In genomic region chr5:138979840-138980239, GRCm38 (mm10) we compare ENCODE assay signal across 12 mouse cellular contexts. TPM values are rescaled to one million over a fixed set of nuclear protein-coding genes. Genes with fewer than 3 reads are reported as not detected.
A peak's percentile ranks its signal among the peaks of the same experiment; 100 is the strongest.
DNase-seq lines count a peak whose midpoint lies in the region; ATAC-seq lines count a peak whose summit lies in the region.
"Had no signal": no experiment of that assay in that cellular context is flagged by ENCODE, and none has a peak within 500 bp of the region (broad histone marks: within the 10 kb centered on the region; RNA-seq: fewer than 3 reads in every experiment).

No protein-coding gene starts in this region.

- peaks cover 7% of the 10 kb centered on the region; the same call in 1 of the 2 replicates for H3K36me3 ChIP-seq in hindbrain, embryonic 16.5 days (ENCODE audit: control insufficient read depth, insufficient read depth, low read length)
- H3K36me3 ChIP-seq: liver, embryonic 15.5 days had no signal

- H3K9ac ChIP-seq in hindbrain, embryonic 16.5 days (ENCODE audit: low read depth, low read length) = no peak overlapping the region
- H3K9ac ChIP-seq: liver, embryonic 15.5 days had no signal

- WGBS in hindbrain, embryonic 16.5 days = 87% methylated on average over 8 of the region's 8 CpGs

- no peak overlapping the region for H3K4me2 ChIP-seq in hindbrain, embryonic 16.5 days (ENCODE audit: low read length)
- H3K4me2 ChIP-seq: heart, embryonic 11.5 days; liver, embryonic 15.5 days; midbrain, embryonic 11.5 days had no signal

- H3K27me3 ChIP-seq in hindbrain, embryonic 16.5 days (replicated peaks; ENCODE audit: control insufficient read depth, insufficient read depth, low read length) = no peaks in the 10 kb centered on the region
- H3K27me3 ChIP-seq: liver, embryonic 15.5 days had no signal

- DNase-seq in frontal cortex, postnatal 36 days (ENCODE audit: low spot score in 2 of 2) = peak; percentile 37 to 52
- DNase-seq in frontal cortex, postnatal 14 days (ENCODE audit: low spot score in 2 of 2) = no peak
- DNase-seq in left cerebral cortex, postnatal 36 days (ENCODE audit: low spot score in 2 of 2) = peak; percentile 41 to 47
- no peak for DNase-seq in left cerebral cortex, adult 9 months (ENCODE audit: low spot score in 2 of 2)
- peak; percentile 73 for DNase-seq in NIH3T3 (ENCODE audit: low read depth)
- DNase-seq in kidney, postnatal 25 days = peak; percentile 38 to 79
- DNase-seq in adrenal gland, postnatal 4 days (ENCODE audit: low spot score in 2 of 2) = no peak
- DNase-seq: thymus, postnatal 36 days had no signal

- H3K4me1 ChIP-seq in hindbrain, embryonic 16.5 days (ENCODE audit: control insufficient read depth, insufficient read depth, low read depth, low read length) = no peaks in the 10 kb centered on the region
- H3K4me1 ChIP-seq: liver, embryonic 15.5 days had no signal

- no peak for ATAC-seq in hindbrain, embryonic 16.5 days

- no peak overlapping the region for H3K27ac ChIP-seq in hindbrain, embryonic 16.5 days (ENCODE audit: low read depth, low read length)
- H3K27ac ChIP-seq: liver, embryonic 15.5 days had no signal

- H3K4me3 ChIP-seq in hindbrain, embryonic 16.5 days (ENCODE audit: low read length) = no peak overlapping the region
- H3K4me3 ChIP-seq: liver, embryonic 15.5 days had no signal

- intact Hi-C loops in left cerebral cortex, postnatal 36 days (cut with DNase I) = no loop called here

- H3K9me3 ChIP-seq in hindbrain, embryonic 16.5 days (ENCODE audit: control insufficient read depth, low read length) = no peaks in the 10 kb centered on the region
- H3K9me3 ChIP-seq: liver, embryonic 15.5 days had no signal

RNA-seq across cellular contexts. Expression of gene Pdgfa, which starts 17.3 kb away (rescaled TPM):
- total RNA-seq in left cerebral cortex, postnatal 36 days (2021) = 10 to 100 TPM; 49.1 to 58.9 TPM
- total RNA-seq in adrenal gland, postnatal 4 days (2021) = 10 to 100 TPM; 30.4 to 33.9 TPM
- polyA plus RNA-seq in hindbrain, embryonic 16.5 days (2015; fragmentation: Nextera tagmentation; extraction: Ambion mirVana) = 26.2 and 33.4 TPM in 2 replicates

Comparison
In these comparisons a context has a peak if more than half of its experiments do, and no peak if none do; other contexts are left out.
1. DNase-seq: peak in frontal cortex, postnatal 36 days (2 of 2), left cerebral cortex, postnatal 36 days (2 of 2), NIH3T3 (single experiment) and kidney, postnatal 25 days (2 of 2); none in frontal cortex, postnatal 14 days (0 of 2), left cerebral cortex, adult 9 months (0 of 2) and adrenal gland, postnatal 4 days (0 of 2).